In genomic region chr7:113960841-113961499, GRCm38 (mm10) we compare ENCODE assay signal across 10 mouse cellular contexts.
DNase-seq lines count a peak whose midpoint lies in the region; ATAC-seq and TF ChIP-seq lines count a peak whose summit lies in the region.
"Had no signal": no experiment of that assay in that cellular context is flagged by ENCODE, and none has a peak within 500 bp of the region (broad histone marks: within the 10 kb centered on the region; RNA-seq: fewer than 3 reads in every experiment).

No protein-coding gene starts in this region.

- no peaks in the 10 kb centered on the region for H3K36me3 ChIP-seq in embryonic facial prominence, embryonic 15.5 days
- no peaks in the 10 kb centered on the region for H3K36me3 ChIP-seq in midbrain, embryonic 11.5 days (ENCODE audit: control insufficient read depth, insufficient read depth, low read length)
- no peaks in the 10 kb centered on the region for H3K36me3 ChIP-seq in thymus, adult 2 months (ENCODE audit: control insufficient read depth, insufficient read depth, low read length)
- H3K36me3 ChIP-seq: embryonic facial prominence, embryonic 13.5 days had no signal

- no peak for TF ChIP-seq CTCF in left cerebral cortex, adult 2 months (IDR thresholded peaks at IDR 0.05)
- no peak for TF ChIP-seq CTCF in thymus, adult 2 months (IDR thresholded peaks at IDR 0.05; ENCODE audit: borderline replicate concordance, control insufficient read depth, extremely low read depth, insufficient read depth, low read length, poor library complexity)

- peak overlapping the region; percentile 61 for H3K27ac ChIP-seq in left cerebral cortex, adult 2 months
- 0 out of 2 replicates have a peak overlapping the region, but pooled peaks have one; percentile 28 for H3K27ac ChIP-seq in embryonic facial prominence, embryonic 15.5 days (replicated peaks)
- H3K27ac ChIP-seq in midbrain, embryonic 11.5 days (ENCODE audit: low read depth, low read length): no peak overlapping the region
- H3K27ac ChIP-seq in thymus, adult 2 months (ENCODE audit: control insufficient read depth, insufficient read depth, low read length): no peak overlapping the region
- H3K27ac ChIP-seq: embryonic facial prominence, embryonic 13.5 days had no signal

- no peak overlapping the region for H3K4me3 ChIP-seq in left cerebral cortex, adult 2 months
- H3K4me3 ChIP-seq in embryonic facial prominence, embryonic 15.5 days (replicated peaks): no peak overlapping the region
- no peak overlapping the region for H3K4me3 ChIP-seq in midbrain, embryonic 11.5 days (ENCODE audit: low read depth, low read length)
- H3K4me3 ChIP-seq in thymus, adult 2 months (ENCODE audit: control insufficient read depth, insufficient read depth, low read length): no peak overlapping the region
- H3K4me3 ChIP-seq: embryonic facial prominence, embryonic 13.5 days had no signal

- intact Hi-C loops in left cerebral cortex, adult 2 months (cut with DNase I): no loop called here

- H3K27me3 ChIP-seq in embryonic facial prominence, embryonic 15.5 days: no peaks in the 10 kb centered on the region
- no peaks in the 10 kb centered on the region for H3K27me3 ChIP-seq in midbrain, embryonic 11.5 days (ENCODE audit: control insufficient read depth, insufficient read depth, low read length)
- H3K27me3 ChIP-seq in thymus, adult 2 months (ENCODE audit: control insufficient read depth, insufficient read depth, low read length): no peaks in the 10 kb centered on the region
- H3K27me3 ChIP-seq: CH12.LX; embryonic facial prominence, embryonic 13.5 days had no signal

- no peaks in the 10 kb centered on the region for H3K9me3 ChIP-seq in embryonic facial prominence, embryonic 15.5 days (replicated peaks)
- H3K9me3 ChIP-seq in midbrain, embryonic 11.5 days (ENCODE audit: control insufficient read depth, low read length): no peaks in the 10 kb centered on the region
- H3K9me3 ChIP-seq: embryonic facial prominence, embryonic 13.5 days had no signal

- peaks cover 18% of the 10 kb centered on the region for H3K4me1 ChIP-seq in embryonic facial prominence, embryonic 15.5 days
- H3K4me1 ChIP-seq in midbrain, embryonic 11.5 days (ENCODE audit: control insufficient read depth, insufficient read depth, low read length): no peaks in the 10 kb centered on the region
- H3K4me1 ChIP-seq in thymus, adult 2 months (replicated peaks; ENCODE audit: control insufficient read depth, insufficient read depth, low read length): no peaks in the 10 kb centered on the region

- no peak for TF ChIP-seq POLR2A in thymus, adult 2 months (IDR thresholded peaks at IDR 0.05; ENCODE audit: control insufficient read depth, extremely low read depth, insufficient read depth, low read length, poor library complexity)

- H3K9ac ChIP-seq in embryonic facial prominence, embryonic 15.5 days: no peak overlapping the region
- H3K9ac ChIP-seq in midbrain, embryonic 11.5 days (ENCODE audit: low read length): no peak overlapping the region
- H3K9ac ChIP-seq: embryonic facial prominence, embryonic 13.5 days had no signal

- ATAC-seq in frontal cortex, adult (ENCODE audit: low TSS enrichment): peak; percentile 62
- no peak for ATAC-seq in embryonic facial prominence, embryonic 15.5 days (ENCODE audit: insufficient number of reproducible peaks, low FRiP score, low TSS enrichment, low read depth)
- ATAC-seq in midbrain, embryonic 11.5 days (ENCODE audit: low FRiP score): no peak

- no peak for DNase-seq in frontal cortex, postnatal 14 days (ENCODE audit: low spot score in 2 of 2)
- DNase-seq in left cerebral cortex, adult 2 months (ENCODE audit: extremely low spot score in 1 of 2, low spot score in 2 of 2): no peak
- no peak for DNase-seq in left cerebral cortex, adult 9 months (ENCODE audit: low spot score in 2 of 2)
- DNase-seq in lung, postnatal 10 days: peak; percentile 66
- DNase-seq in midbrain, embryonic 11.5 days (ENCODE audit: low spot score, missing footprints): no peak
- no peak for DNase-seq in thymus, adult 2 months

- WGBS in embryonic facial prominence, embryonic 15.5 days: 60% methylated on average over 9 of the region's 9 CpGs
- 72% methylated on average over 9 of the region's 9 CpGs for WGBS in midbrain, embryonic 11.5 days
- 85% methylated on average over 9 of the region's 9 CpGs for WGBS in thymus, adult 2 months

- no peak overlapping the region for H3K4me2 ChIP-seq in embryonic facial prominence, embryonic 15.5 days (replicated peaks)
- H3K4me2 ChIP-seq in midbrain, embryonic 11.5 days: no peak overlapping the region
- H3K4me2 ChIP-seq: embryonic facial prominence, embryonic 13.5 days had no signal

Comparison
In these comparisons a context has a peak if more than half of its experiments do, and no peak if none do; other contexts are left out.
1. H3K27ac ChIP-seq: peak in left cerebral cortex, adult 2 months (single experiment) and embryonic facial prominence, embryonic 15.5 days (single experiment); none in midbrain, embryonic 11.5 days (single experiment) and thymus, adult 2 months (single experiment).